Mouse (Mus musculus): ENCODE measurements around the gene Gm20517. TPM values are rescaled to one million over a fixed set of nuclear protein-coding genes. Genes with fewer than 3 reads are reported as not detected.

The Gm20517 gene
- polyA plus RNA-seq (2014; fragmentation: Illumina TruSeq; extraction: RNeasy Lipid Tissue Mini Kit (QIAGEN cat#74804); ENCODE audit: low read depth, low replicate concordance), result 0.41 TPM

DNA sequence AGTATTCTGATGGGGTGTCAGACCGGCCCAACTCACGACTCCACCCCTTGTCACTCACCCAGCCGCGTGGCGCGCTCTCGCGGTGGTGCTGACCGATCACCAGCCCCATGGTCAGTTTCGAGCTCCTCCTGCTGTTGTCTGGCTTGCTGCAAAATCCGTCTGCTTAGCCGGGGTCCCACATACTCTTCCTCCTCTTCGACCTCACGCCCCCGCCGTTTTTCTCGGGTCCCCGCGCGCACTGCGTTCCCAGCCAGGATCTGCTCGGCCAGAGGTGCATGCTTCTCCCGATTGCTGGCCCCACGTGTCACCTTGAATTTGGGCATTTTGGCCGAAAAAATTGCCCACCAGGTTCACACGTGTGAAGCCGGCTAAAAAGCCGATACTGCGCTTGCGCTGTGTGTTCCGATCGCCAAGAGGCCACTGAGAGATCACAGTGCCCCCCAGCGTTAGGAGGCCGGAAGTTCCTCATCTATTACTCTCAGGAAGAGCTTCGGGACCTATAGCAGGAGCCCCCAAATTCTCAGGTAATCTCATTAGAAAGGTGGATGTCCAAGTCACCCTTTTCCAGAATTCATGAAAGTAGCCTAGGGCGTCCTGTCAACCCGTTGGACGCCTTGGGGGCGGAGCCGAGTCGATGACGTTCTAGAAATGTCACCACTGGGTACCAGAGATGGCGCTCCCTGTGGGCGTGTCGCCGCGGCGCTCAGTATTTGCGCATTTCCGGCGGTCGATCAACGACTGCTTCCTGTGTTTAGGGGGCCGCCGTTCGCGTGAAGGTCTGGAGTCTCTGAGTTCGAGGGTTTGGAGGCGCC lies at the start of gene Gm20517, which contains the start of the genes Bysl and Med20:
Gm20517 (plus strand) TSS at position 741 of the 812 bp plus-strand sequence.
Bysl (minus strand) TSS at position 644 of the 812 bp plus-strand sequence.
Med20 (plus strand) TSS at position 734 of the 812 bp plus-strand sequence.

DNA sequence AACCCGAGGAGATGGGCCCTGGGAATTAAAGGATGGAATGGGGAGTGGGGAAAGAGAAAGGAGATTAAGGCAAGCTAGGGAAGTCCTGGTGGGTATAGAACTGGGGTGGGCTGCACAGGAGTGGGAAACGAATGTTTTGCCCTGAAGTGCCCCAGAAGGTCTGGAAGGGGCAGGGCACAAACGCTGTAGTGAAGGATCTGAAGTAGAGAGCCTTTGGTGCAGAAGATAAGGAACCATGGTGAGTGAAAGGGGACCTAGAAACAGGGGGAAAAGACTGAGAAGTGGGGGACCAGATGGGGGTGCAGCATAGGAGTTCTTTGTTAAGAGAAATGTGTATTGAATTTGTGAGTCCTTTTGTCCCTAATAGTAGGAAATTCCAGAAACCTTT lies 19.3 kb downstream of the Gm20517 start, which contains the start of gene Usp49:
Usp49 (plus strand) TSS at position 13 of the 388 bp plus-strand sequence.

DNA sequence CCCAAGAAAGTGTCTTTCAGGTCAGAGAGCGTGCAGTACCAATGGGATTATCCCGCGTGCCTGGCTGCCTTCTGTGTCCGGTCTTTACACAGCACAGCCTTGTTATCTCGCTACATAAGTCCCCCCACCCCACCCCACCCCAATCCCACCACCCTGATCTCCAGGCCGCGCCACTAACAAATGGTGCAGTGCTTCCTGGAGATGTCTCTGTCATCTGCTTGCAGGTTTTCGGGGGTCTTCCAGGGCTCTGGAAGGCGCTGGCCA lies 76.9 kb downstream of the Gm20517 start, which contains the start of gene Tomm6:
Tomm6 (minus strand) TSS at position 43 of the 264 bp plus-strand sequence.

DNA sequence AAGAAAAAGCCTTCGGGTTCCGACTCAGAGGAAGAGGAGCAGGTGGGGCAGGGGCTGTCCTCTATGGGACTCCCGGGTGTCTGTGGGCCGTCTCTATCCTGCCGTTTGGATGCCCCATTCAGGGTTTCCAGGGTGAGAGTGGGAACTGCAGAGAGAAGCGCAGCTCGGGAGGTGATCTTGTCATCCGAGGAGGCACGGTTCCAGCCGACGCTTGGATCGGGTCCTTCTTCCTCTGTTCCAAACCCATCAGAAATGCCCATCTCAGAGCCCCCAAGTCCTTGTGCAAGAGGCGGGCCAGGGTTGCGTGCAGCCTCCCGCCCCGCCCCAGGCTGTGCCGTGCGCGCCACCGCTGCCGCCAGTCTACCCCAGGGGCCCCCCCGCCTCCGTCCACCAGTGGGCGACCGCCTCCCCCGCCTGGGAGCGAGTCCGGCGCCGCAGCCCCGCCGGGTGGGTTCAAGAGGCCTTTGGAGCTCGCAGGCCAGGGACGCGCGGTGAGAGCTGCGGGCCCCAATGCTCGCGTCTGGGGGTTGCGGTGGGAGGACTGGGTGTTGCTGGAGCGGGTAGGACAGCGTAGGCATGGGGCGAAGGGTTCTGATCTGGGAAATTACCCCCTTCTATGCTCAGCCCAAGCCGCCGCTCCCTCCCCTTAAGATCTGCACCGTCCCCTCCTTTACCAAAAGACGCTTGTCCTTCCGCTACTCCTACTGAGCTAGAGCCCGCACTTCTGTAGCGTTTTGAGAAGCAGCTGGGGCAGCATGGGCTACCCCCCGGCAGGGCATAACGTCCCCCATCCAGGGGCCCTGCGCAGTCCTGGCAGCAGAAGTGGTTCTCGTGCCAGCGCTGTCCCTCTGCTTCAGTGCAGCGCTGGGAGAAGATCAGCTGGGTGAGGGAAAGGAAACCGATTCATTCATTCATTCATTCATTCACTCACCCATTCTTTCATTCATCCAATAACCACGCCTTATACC lies 77.5 kb downstream of the Gm20517 start, which contains the start of gene Frs3:
Frs3 (plus strand) TSS at position 423 of the 968 bp plus-strand sequence.

DNA sequence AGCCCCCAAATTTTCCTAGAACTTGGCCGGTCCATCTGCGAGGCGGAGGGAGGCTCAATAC lies 82.9 kb downstream of the Gm20517 start, which contains the start of gene Gm21981:
Gm21981 (minus strand) TSS at position 14 of the 61 bp plus-strand sequence.

DNA sequence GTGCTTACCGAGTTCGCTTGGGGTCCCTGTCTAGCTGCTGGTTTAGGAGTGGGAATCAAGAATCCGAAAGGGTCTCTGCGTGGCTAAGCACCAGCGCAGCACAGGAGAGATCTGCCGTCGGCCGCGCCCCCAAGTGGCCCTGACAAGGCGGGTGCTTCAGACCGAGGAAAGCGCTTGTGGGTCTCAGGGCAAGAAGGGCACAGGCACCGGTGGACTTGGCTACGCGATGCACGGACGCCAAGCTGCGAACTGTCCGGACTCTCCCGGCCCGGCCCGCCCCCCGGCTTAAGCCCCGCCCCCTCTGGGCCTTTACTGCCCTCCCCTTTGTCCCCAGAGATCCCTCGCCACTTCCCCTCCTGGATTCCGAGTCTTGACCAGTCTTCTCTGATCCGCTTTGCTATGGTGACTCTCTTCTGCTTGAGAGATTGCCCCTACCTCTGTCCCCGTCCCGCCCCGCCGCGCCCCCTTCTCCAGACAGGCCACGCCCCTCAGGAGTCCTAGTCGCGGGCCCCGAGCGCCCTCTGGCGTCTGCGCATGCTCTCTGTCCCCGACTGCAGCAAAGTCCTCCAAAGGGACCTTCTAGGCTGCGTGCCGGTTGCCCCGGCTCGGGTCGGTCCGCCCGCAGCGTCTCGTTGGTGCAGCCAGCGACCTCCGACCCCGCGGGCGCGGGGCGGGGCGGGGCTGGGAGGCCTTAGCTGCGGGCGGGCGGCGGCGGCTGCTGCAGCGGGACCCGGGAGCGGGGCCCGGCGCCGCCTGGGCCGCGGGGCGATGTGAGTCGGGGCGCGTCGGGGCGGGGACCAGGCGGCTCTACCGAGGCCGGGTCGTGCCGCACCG lies 83.3 kb downstream of the Gm20517 start, which contains the start of gene Prickle4:
Prickle4 (minus strand) TSS at position 234 of the 834 bp plus-strand sequence.

DNA sequence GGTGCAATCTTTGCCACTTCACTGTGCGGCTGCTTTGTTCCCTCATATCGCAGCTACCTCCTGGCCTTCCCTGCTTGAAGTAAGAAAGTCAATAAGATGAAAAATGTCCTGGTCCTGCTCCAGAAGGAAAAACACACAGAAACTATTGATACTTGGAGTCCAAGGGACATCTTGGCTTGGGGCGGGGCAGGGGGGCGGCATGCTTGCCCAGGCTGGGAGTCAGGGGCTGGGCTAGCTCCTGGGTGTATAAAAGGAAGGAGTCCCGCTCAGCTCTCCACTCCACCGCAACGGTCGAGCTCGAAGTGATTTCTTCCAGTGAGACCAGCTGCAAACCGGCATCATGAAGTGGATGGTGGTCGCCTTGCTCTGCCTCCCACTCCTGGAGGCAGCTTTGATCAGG lies 115.2 kb downstream of the Gm20517 start, which contains the start of gene Pgc:
Pgc (plus strand) TSS at position 277 of the 400 bp plus-strand sequence.

Other genes starting within 250 kb of the Gm20517 start
- 40.7 TPM for gene Mrps10, start 242.7 kb upstream of the Gm20517 start, polyA plus RNA-seq (2014; fragmentation: Illumina TruSeq; extraction: RNeasy Lipid Tissue Mini Kit (QIAGEN cat#74804); ENCODE audit: low read depth, low replicate concordance)
- gene Guca1b, start 226.2 kb upstream of the Gm20517 start, polyA plus RNA-seq (2014; fragmentation: Illumina TruSeq; extraction: RNeasy Lipid Tissue Mini Kit (QIAGEN cat#74804); ENCODE audit: low read depth, low replicate concordance), result 1.5 TPM
- gene Guca1a, start 211.0 kb upstream of the Gm20517 start, polyA plus RNA-seq (2014; fragmentation: Illumina TruSeq; extraction: RNeasy Lipid Tissue Mini Kit (QIAGEN cat#74804); ENCODE audit: low read depth, low replicate concordance), result 0.91 TPM
- gene AI661453, start 175.0 kb upstream of the Gm20517 start, polyA plus RNA-seq (2014; fragmentation: Illumina TruSeq; extraction: RNeasy Lipid Tissue Mini Kit (QIAGEN cat#74804); ENCODE audit: low read depth, low replicate concordance), result 3.6 TPM
- 16.0 TPM for gene 1700001C19Rik, start 174.2 kb upstream of the Gm20517 start, polyA plus RNA-seq (2014; fragmentation: Illumina TruSeq; extraction: RNeasy Lipid Tissue Mini Kit (QIAGEN cat#74804); ENCODE audit: low read depth, low replicate concordance)
- gene Taf8, start 109.3 kb upstream of the Gm20517 start, polyA plus RNA-seq (2014; fragmentation: Illumina TruSeq; extraction: RNeasy Lipid Tissue Mini Kit (QIAGEN cat#74804); ENCODE audit: low read depth, low replicate concordance), result 18.3 TPM
- 104 TPM for gene Ccnd3, start 106.5 kb upstream of the Gm20517 start, polyA plus RNA-seq (2014; fragmentation: Illumina TruSeq; extraction: RNeasy Lipid Tissue Mini Kit (QIAGEN cat#74804); ENCODE audit: low read depth, low replicate concordance)
- 6.9 TPM for gene Bysl, start 97 bp upstream of the Gm20517 start, polyA plus RNA-seq (2014; fragmentation: Illumina TruSeq; extraction: RNeasy Lipid Tissue Mini Kit (QIAGEN cat#74804); ENCODE audit: low read depth, low replicate concordance)
- gene Med20, start within 50 bp of the Gm20517 start, polyA plus RNA-seq (2014; fragmentation: Illumina TruSeq; extraction: RNeasy Lipid Tissue Mini Kit (QIAGEN cat#74804); ENCODE audit: low read depth, low replicate concordance), result 27.5 TPM
- gene Usp49, start 19.1 kb downstream of the Gm20517 start, polyA plus RNA-seq (2014; fragmentation: Illumina TruSeq; extraction: RNeasy Lipid Tissue Mini Kit (QIAGEN cat#74804); ENCODE audit: low read depth, low replicate concordance), result 7.2 TPM
- gene Tomm6, start 76.8 kb downstream of the Gm20517 start, polyA plus RNA-seq (2014; fragmentation: Illumina TruSeq; extraction: RNeasy Lipid Tissue Mini Kit (QIAGEN cat#74804); ENCODE audit: low read depth, low replicate concordance), result 191 TPM
- gene Frs3, start 77.4 kb downstream of the Gm20517 start, polyA plus RNA-seq (2014; fragmentation: Illumina TruSeq; extraction: RNeasy Lipid Tissue Mini Kit (QIAGEN cat#74804); ENCODE audit: low read depth, low replicate concordance), result 4.9 TPM
- 1.2 TPM for gene Gm21981, start 82.9 kb downstream of the Gm20517 start, polyA plus RNA-seq (2014; fragmentation: Illumina TruSeq; extraction: RNeasy Lipid Tissue Mini Kit (QIAGEN cat#74804); ENCODE audit: low read depth, low replicate concordance)
- gene Prickle4, start 83.1 kb downstream of the Gm20517 start, polyA plus RNA-seq (2014; fragmentation: Illumina TruSeq; extraction: RNeasy Lipid Tissue Mini Kit (QIAGEN cat#74804); ENCODE audit: low read depth, low replicate concordance), result 1.6 TPM
- not detected for gene Pgc, start 115.3 kb downstream of the Gm20517 start, polyA plus RNA-seq (2014; fragmentation: Illumina TruSeq; extraction: RNeasy Lipid Tissue Mini Kit (QIAGEN cat#74804); ENCODE audit: low read depth, low replicate concordance)
- 15.0 TPM for gene Tfeb, start 125.4 kb downstream of the Gm20517 start, polyA plus RNA-seq (2014; fragmentation: Illumina TruSeq; extraction: RNeasy Lipid Tissue Mini Kit (QIAGEN cat#74804); ENCODE audit: low read depth, low replicate concordance)
- gene Mdfi, start 223.1 kb downstream of the Gm20517 start, polyA plus RNA-seq (2014; fragmentation: Illumina TruSeq; extraction: RNeasy Lipid Tissue Mini Kit (QIAGEN cat#74804); ENCODE audit: low read depth, low replicate concordance), result 4.5 TPM

All from adipose tissue, adult 10 weeks (tissue).